Mouse (Mus musculus): ENCODE measurements around the gene Bloc1s3.

Gene Bloc1s3

DNA sequence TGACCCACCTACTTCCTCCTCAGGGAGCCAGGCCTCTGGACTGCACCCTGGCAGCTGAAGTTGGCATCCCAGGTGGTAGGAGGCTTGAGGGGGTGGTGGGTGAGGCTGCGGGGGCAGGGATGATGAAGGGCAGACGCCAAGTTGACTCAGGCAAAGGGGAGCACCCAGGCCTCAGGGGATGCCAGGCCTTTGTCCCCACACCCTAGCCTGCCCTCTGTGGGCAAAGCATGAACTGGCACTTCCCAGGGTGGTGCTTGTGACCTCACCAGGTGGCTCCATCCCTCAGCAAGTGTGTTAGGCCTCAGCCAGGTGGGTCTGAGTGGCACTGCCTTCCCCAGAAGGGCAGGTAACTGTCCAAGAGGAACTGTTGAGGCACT lies 16.9 kb upstream of the Bloc1s3 start:
- no peak for TF ChIP-seq GATA4 (IDR thresholded peaks at IDR 0.05; ENCODE audit: insufficient replicate concordance, low read length)

- no peak for TF ChIP-seq GATA4 (IDR thresholded peaks at IDR 0.05; ENCODE audit: insufficient replicate concordance, low read length)
Measured at GRCm38 (mm10) chr7:19524420-19525104, 16.4 kb upstream of the Bloc1s3 start.

GRCm38 (mm10) chr7:19523757-19524419 lies 15.7 kb upstream of the Bloc1s3 start:
- TF ChIP-seq GATA4 (IDR thresholded peaks at IDR 0.05; ENCODE audit: insufficient replicate concordance, low read length), result no peak

- TF ChIP-seq GATA4 (IDR thresholded peaks at IDR 0.05; ENCODE audit: insufficient replicate concordance, low read length), result no peak
Measured at GRCm38 (mm10) chr7:19523017-19523756, 15.0 kb upstream of the Bloc1s3 start.

DNA sequence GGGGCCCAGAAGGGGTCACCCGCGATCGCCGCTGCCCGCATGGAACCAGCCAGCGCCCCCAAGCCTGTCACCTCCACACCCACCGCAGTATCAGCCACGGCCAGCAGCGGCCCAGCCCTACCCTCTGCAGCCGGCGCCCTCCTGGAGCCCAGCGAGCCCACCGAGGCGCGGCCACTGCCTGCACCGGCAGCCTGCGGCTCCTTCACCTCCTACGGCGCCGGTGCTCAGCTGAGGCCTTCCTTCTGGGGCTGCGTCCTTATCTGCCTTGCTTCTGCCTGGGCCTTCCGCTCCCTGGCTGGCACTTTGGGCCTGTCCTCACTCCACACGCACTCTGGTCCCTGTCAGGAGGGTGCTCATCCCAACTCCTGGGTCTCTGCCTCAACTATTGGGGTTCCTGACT lies 11.9 kb upstream of the Bloc1s3 start:
- TF ChIP-seq GATA4 (IDR thresholded peaks at IDR 0.05; ENCODE audit: insufficient replicate concordance, low read length), result no peak

GRCm38 (mm10) chr7:19517652-19518365 lies 9.6 kb upstream of the Bloc1s3 start, which contains the start of gene Nkpd1:
Gene Nkpd1 (plus strand): TSS chr7:19517838.
- no peak for TF ChIP-seq GATA4 (IDR thresholded peaks at IDR 0.05; ENCODE audit: insufficient replicate concordance, low read length)

- no peak for TF ChIP-seq GATA4 (IDR thresholded peaks at IDR 0.05; ENCODE audit: insufficient replicate concordance, low read length)
Measured at GRCm38 (mm10) chr7:19512353-19512752, 4.2 kb upstream of the Bloc1s3 start.

GRCm38 (mm10) chr7:19509786-19510185 lies 1.6 kb upstream of the Bloc1s3 start:
- TF ChIP-seq GATA4 (IDR thresholded peaks at IDR 0.05; ENCODE audit: insufficient replicate concordance, low read length), result no peak

DNA sequence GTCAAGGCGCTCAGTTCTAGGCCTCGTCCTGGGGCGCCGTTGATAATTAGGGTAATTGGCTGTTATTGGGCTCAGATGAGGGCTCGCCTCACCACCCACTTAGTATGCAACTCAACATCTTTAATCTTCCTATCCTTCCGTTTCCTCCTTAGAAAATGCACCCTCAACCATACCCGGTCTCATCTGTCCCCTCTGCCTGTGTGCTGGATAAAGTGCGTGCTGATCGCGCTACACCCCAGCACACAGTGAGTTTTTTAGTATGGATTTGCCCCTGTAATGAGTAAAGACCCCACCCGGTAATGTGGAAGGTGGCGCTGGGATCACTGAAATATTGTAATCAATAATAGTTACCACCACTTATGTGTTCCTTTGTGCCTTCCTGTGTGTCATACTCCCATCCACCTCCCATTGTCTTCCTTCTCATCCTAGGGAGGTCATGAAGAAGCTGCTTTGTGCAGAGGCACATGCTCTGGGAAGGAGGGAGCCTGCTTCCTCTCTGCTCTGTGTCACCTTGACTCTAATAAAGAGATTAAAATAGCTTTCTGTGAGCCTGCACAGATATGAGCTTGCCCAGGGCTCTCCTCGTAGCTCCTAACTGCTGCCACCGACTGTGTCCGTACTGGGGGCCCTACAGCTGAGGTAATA lies 879 bp upstream of the Bloc1s3 start:
- TF ChIP-seq GATA4 (IDR thresholded peaks at IDR 0.05; ENCODE audit: insufficient replicate concordance, low read length), result no peak

- no peak for TF ChIP-seq GATA4 (IDR thresholded peaks at IDR 0.05; ENCODE audit: insufficient replicate concordance, low read length)
Measured at GRCm38 (mm10) chr7:19507612-19507981, 570 bp downstream of the Bloc1s3 start.

DNA sequence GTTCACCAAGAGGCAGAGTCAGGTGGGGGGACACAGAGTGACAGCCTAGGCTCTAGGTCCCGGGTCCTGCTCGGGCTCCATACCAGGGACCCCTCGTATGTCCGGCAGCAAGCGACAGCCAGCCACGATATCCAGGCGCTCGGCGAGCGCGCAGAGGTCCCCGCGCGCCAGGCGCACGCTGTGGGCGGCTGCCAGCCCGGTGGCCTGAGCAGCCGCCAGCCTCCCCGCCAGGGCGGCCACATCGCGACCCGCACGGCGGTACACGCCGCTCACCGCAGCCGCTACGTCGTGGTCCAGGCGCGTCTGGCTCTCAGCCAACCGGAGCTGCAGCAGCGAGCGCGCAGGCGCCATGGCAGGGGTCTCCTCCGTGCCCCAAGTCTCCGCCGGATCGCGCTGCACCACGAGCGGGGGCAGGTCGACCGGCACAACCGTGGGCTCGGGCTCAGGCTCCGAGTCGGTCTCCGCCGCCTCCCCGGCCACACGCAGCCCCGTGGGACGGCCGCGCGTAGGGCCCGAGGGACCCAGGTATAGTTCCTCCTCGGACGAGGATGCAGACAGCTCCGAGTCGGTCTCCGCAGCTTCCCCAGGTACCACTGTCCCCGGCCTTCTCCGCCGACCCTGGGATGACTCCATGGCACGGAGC lies 1.1 kb downstream of the Bloc1s3 start:
- TF ChIP-seq GATA4 (IDR thresholded peaks at IDR 0.05; ENCODE audit: insufficient replicate concordance, low read length), result no peak

DNA sequence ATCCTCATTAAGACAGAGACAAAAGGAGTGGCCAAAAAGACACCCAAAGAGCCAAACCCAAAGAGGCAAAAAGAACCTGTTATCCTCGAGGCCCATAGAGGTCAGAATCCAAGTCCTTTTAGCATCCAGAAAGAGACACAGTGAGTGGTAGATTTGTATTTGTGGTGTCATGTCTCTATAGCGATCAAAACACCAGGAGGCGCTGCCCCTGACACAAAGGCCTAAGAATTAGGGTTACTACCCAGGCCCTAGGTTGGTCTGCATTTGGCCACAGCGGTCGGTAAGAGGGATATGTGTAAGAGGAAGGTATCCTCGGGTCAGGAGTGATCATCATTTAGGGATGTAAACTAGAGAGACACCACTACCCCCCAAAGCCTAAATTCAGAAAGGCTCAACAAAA lies 1.8 kb downstream of the Bloc1s3 start:
- TF ChIP-seq GATA4 (IDR thresholded peaks at IDR 0.05; ENCODE audit: insufficient replicate concordance, low read length), result no peak

DNA sequence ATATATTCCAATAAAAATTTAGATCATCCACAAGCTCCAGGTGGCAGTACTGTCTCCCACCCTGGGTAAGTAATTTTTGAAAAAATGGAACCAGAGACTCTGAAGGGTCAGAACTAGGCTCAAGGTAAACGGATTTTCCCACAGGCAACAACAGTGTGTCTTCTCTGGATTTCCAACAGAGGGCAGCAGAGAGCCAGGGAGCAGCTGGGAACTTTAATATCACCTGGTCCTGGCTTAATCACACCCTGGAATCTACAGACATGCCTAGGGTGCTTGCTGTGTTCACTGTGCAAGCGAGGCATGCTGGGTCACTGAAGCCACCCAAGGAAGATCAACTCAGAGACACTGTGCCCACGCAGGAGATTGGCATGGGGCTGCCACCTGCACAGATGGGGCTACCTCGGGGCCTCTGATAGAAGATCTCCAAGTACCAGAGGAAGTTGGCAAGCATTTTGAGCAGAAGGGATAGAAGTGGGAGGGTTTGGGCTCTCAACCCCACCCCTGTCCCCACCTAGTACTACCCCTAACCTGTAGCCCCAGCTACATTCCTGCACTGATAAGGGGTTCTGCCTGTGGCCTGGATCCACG lies 4.6 kb downstream of the Bloc1s3 start:
- no peak for TF ChIP-seq GATA4 (IDR thresholded peaks at IDR 0.05; ENCODE audit: insufficient replicate concordance, low read length)

DNA sequence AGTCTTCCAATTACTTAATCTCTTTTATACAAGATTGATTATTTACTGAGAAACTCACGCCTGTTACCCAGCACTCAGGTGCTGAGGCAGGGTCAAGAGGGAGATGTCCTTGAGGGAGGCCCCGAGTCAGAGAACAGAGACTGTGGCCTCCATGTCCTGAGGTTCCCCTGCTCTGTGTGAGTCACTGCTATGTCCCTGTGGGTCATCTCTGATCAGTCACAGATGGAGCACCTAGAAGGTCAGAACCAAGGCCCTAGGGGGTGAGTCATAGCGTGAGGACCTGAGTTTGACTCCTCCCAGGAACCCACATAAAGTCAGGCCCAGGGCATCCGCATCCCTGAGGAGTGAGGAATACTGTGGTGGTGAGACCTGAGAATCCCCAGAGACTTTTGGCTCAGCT lies 6.5 kb downstream of the Bloc1s3 start:
- TF ChIP-seq GATA4 (IDR thresholded peaks at IDR 0.05; ENCODE audit: insufficient replicate concordance, low read length), result no peak
